ENCODE assay signal across 8 mouse cellular contexts in genomic region chr6:47740216-47740615, GRCm38 (mm10).
DNase-seq lines count a peak whose midpoint lies in the region; ATAC-seq and TF ChIP-seq lines count a peak whose summit lies in the region.
"Not testable (repeated sequence)": the region's sequence is repeated elsewhere in the genome, so short reads cannot be mapped to it uniquely, and the experiment has no call there.

No protein-coding gene starts in this region.

- H3K9me3 ChIP-seq in E14TG2a.4 (ENCODE audit: low read length); forebrain, embryonic 12.5 days; hindbrain, embryonic 10.5 days; kidney, postnatal 0 days (replicated peaks; ENCODE audit: low read length); liver, postnatal 0 days (ENCODE audit: low read length): not testable (repeated sequence)

- 14% methylated on average over 20 of the region's 47 CpGs for WGBS in forebrain, embryonic 12.5 days
- 9% methylated on average over 24 of the region's 47 CpGs for WGBS in hindbrain, embryonic 10.5 days
- 2% methylated on average over 14 of the region's 47 CpGs for WGBS in kidney, postnatal 0 days
- 7% methylated on average over 13 of the region's 47 CpGs for WGBS in liver, postnatal 0 days (ENCODE audit: insufficient replicate concordance)

- H3K4me1 ChIP-seq in E14TG2a.4 (replicated peaks; ENCODE audit: low read depth, low read length); forebrain, embryonic 12.5 days; hindbrain, embryonic 10.5 days (replicated peaks); kidney, postnatal 0 days (replicated peaks; ENCODE audit: insufficient read depth, low read length); liver, postnatal 0 days (ENCODE audit: insufficient read depth); testis, adult 2 months (ENCODE audit: control insufficient read depth, insufficient read depth, low read length): not testable (repeated sequence)

- not testable (repeated sequence) for TF ChIP-seq POLR2A in testis, adult 2 months (IDR thresholded peaks at IDR 0.05; ENCODE audit: control insufficient read depth, low read depth, low read length)

- DNase-seq in cerebellum, adult 9-10 months = peak; percentile 45
- DNase-seq in hindbrain, embryonic 10.5 days (ENCODE audit: low spot score) = peak; percentile 10
- DNase-seq in kidney, postnatal 0 days (ENCODE audit: low spot score) = not testable (repeated sequence)
- peak; percentile 23 for DNase-seq in liver, postnatal 0 days
- DNase-seq in neural tube, embryonic 10.5 days (ENCODE audit: extremely low spot score, low spot score) = peak; percentile 23

- H3K4me3 ChIP-seq in E14TG2a.4 (replicated peaks; ENCODE audit: low read length) = peak overlapping the region; percentile 57
- peak overlapping the region; percentile 42 for H3K4me3 ChIP-seq in forebrain, embryonic 12.5 days (replicated peaks)
- H3K4me3 ChIP-seq in hindbrain, embryonic 10.5 days = peak overlapping the region; percentile 50
- not testable (repeated sequence) for H3K4me3 ChIP-seq in kidney, postnatal 0 days (replicated peaks; ENCODE audit: low read depth, low read length)
- peak overlapping the region; percentile 37 for H3K4me3 ChIP-seq in liver, postnatal 0 days (ENCODE audit: low read depth, low read length)
- H3K4me3 ChIP-seq in testis, adult 2 months (ENCODE audit: control insufficient read depth, low read depth, low read length) = peak overlapping the region; percentile 75

- not testable (repeated sequence) for H3K27me3 ChIP-seq in E14TG2a.4 (ENCODE audit: insufficient read depth, low read length); forebrain, embryonic 12.5 days; hindbrain, embryonic 10.5 days (ENCODE audit: insufficient read depth, poor library complexity, severe bottlenecking); kidney, postnatal 0 days (ENCODE audit: insufficient read depth, low read length); liver, postnatal 0 days (ENCODE audit: insufficient read depth, low read length); testis, adult 2 months (ENCODE audit: control insufficient read depth, insufficient read depth, low read length)

- ATAC-seq in forebrain, embryonic 12.5 days (ENCODE audit: low FRiP score); kidney, postnatal 0 days (replicated peaks; ENCODE audit: low FRiP score, low read depth); liver, postnatal 0 days: not testable (repeated sequence)

- not testable (repeated sequence) for H3K9ac ChIP-seq in forebrain, embryonic 12.5 days; kidney, postnatal 0 days (ENCODE audit: low read depth, low read length); liver, postnatal 0 days (replicated peaks)

- H3K4me2 ChIP-seq in forebrain, embryonic 12.5 days = peak overlapping the region; percentile 40
- H3K4me2 ChIP-seq in kidney, postnatal 0 days (ENCODE audit: low read length) = peak overlapping the region; percentile 42
- H3K4me2 ChIP-seq in liver, postnatal 0 days (ENCODE audit: low read depth, low read length) = peak overlapping the region; percentile 58; the same call in 1 of the 2 replicates

- TF ChIP-seq CTCF in E14TG2a.4 (conservative IDR thresholded peaks at IDR 0.05; ENCODE audit: low read length); kidney, postnatal 0 days (IDR thresholded peaks at IDR 0.05; ENCODE audit: low read depth); liver, postnatal 0 days (IDR thresholded peaks at IDR 0.05; ENCODE audit: low read depth); testis, adult 2 months (IDR thresholded peaks at IDR 0.05; ENCODE audit: control insufficient read depth, insufficient read depth, insufficient replicate concordance, low read depth, low read length): not testable (repeated sequence)

- TF ChIP-seq EP300 in liver, postnatal 0 days (IDR thresholded peaks at IDR 0.05; ENCODE audit: low read depth) = not testable (repeated sequence)

- H3K27ac ChIP-seq in forebrain, embryonic 12.5 days; hindbrain, embryonic 10.5 days; kidney, postnatal 0 days; liver, postnatal 0 days (ENCODE audit: low read depth); testis, adult 2 months (ENCODE audit: control insufficient read depth, insufficient read depth, low read depth, low read length): not testable (repeated sequence)

- not testable (repeated sequence) for H3K36me3 ChIP-seq in E14TG2a.4 (ENCODE audit: insufficient read depth, low read length); forebrain, embryonic 12.5 days (replicated peaks); hindbrain, embryonic 10.5 days; kidney, postnatal 0 days (ENCODE audit: insufficient read depth, low read length); liver, postnatal 0 days (replicated peaks; ENCODE audit: insufficient read depth, low read length); testis, adult 2 months (ENCODE audit: control insufficient read depth, insufficient read depth, low read length)
